Mouse (Mus musculus): Measurements from ENCODE around the gene Wbp4.

Gene Wbp4

GRCm38 (mm10) chr14:79445055-79445620, 36.2 kb downstream of the Wbp4 start:
- no peak for DNase-seq

- DNase-seq = no peak
These were observed 36.7 kb downstream of the Wbp4 start for GRCm38 (mm10) chr14:79444601-79445000.

GRCm38 (mm10) chr14:79441441-79441840, 39.9 kb downstream of the Wbp4 start:
- DNase-seq = no peak

GRCm38 (mm10) chr14:79440655-79441054, 40.7 kb downstream of the Wbp4 start:
- DNase-seq = no peak

GRCm38 (mm10) chr14:79434068-79434467, 47.3 kb downstream of the Wbp4 start:
- no peak for DNase-seq

- peak; percentile 24 for DNase-seq
These were observed 54.5 kb downstream of the Wbp4 start for GRCm38 (mm10) chr14:79426730-79427365.

- DNase-seq = peak; percentile 92
These were observed 55.2 kb downstream of the Wbp4 start, which contains the start of gene Kbtbd7 for GRCm38 (mm10) chr14:79425979-79426729. Kbtbd7 (plus strand) TSS chr14:79426511.

GRCm38 (mm10) chr14:79420083-79420685, 61.1 kb downstream of the Wbp4 start:
- DNase-seq = no peak

GRCm38 (mm10) chr14:79413121-79413520, 68.2 kb downstream of the Wbp4 start:
- DNase-seq = no peak

- DNase-seq = no peak
These were observed 70.7 kb downstream of the Wbp4 start for GRCm38 (mm10) chr14:79410662-79411061.

Data from thymus, postnatal 4 days (tissue).